In the genomic region with DNA sequence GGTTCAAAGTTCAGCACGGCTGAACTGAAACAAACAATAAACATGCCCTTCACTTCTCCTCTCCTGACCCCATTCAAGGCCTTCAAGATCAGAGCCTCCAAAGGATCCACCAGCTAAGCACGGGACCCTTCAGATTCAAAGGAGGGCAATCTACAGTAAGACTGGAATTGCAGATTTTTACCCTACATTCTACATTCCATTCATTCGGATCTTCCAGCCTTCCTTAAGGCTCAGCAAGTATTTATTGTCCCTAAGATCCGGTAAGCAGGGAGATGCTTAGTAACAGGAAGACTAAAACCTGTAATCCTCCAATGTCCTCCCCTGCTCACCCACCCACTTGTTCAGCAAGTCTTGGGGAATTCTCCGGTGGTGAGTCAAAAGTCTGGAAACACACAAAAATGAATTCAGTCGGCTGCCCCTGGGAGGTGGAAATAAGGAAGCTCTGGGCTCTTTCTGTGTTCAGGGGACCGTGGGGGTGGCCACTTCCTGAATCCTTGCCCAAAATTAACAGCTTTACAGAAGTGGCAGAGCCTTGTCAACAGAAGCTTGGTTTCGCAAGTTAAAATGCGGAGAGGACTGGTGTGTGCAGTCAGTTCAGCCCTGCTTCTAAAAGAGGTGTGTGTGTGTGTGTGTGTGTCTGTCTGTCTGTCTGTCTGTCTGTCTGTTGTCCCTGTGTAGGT, we compare ENCODE assay signal across 8 mouse cellular contexts.
DNase-seq lines count a peak whose midpoint lies in the region; ATAC-seq and TF ChIP-seq lines count a peak whose summit lies in the region.

No protein-coding gene starts in this region.

- no peak overlapping the region for H3K9ac ChIP-seq in lung, embryonic 14.5 days

- WGBS in lung, embryonic 14.5 days, result 57% methylated on average over 9 of the region's 9 CpGs

- peak overlapping the region; percentile 24; the same call in 1 of the 2 replicates for H3K27ac ChIP-seq in lung, embryonic 14.5 days (ENCODE audit: low read depth)

- ATAC-seq in lung, embryonic 14.5 days (ENCODE audit: insufficient read depth), result no peak
- ATAC-seq in erythroblast, adult 5-6 weeks (replicated peaks; ENCODE audit: low FRiP score, poor library complexity, severe bottlenecking), result no peak

- peaks cover 20% of the 10 kb centered on the region; the same call in 1 of the 2 replicates for H3K4me1 ChIP-seq in lung, embryonic 14.5 days (ENCODE audit: insufficient read depth)

- TF ChIP-seq CTCF in lung, embryonic 14.5 days (IDR thresholded peaks at IDR 0.05; ENCODE audit: low read depth), result no peak

- intact Hi-C loops in heart, postnatal 36 days (cut with DNase I), result no loop called here

- no peaks in the 10 kb centered on the region for H3K9me3 ChIP-seq in lung, embryonic 14.5 days (ENCODE audit: low read depth, low read length)

- no peak overlapping the region for H3K4me3 ChIP-seq in lung, embryonic 14.5 days (ENCODE audit: low read depth, low read length)

- H3K36me3 ChIP-seq in lung, embryonic 14.5 days (ENCODE audit: insufficient read depth), result peaks cover 21% of the 10 kb centered on the region; the same call in 1 of the 2 replicates
- H3K36me3 ChIP-seq in splenic B cell, adult 2 months (ENCODE audit: control insufficient read depth, insufficient read depth, low read length, poor library complexity, severe bottlenecking), result no peaks in the 10 kb centered on the region

- DNase-seq in heart, adult 11 months, result peak; percentile 97
- no peak for DNase-seq in heart, postnatal 36 days
- peak; percentile 46 for DNase-seq in adipocyte (ENCODE audit: low spot score)
- peak; percentile 28 to 53 for DNase-seq in kidney, postnatal 4 days
- DNase-seq in lung, embryonic 14.5 days, result peak; percentile 48
- DNase-seq in splenic B cell, adult 2 months (ENCODE audit: low read depth, low spot score), result peak; percentile 74
- DNase-seq in embryo, embryonic 10 days (ENCODE audit: low spot score), result no peak

- H3K4me2 ChIP-seq in lung, embryonic 14.5 days, result no peak overlapping the region

- H3K27me3 ChIP-seq in lung, embryonic 14.5 days (ENCODE audit: insufficient read depth, low read length), result no peaks in the 10 kb centered on the region
- H3K27me3 ChIP-seq in splenic B cell, adult 2 months (ENCODE audit: control insufficient read depth, insufficient read depth, low read length, poor library complexity, severe bottlenecking), result no peaks in the 10 kb centered on the region

Comparison
In these comparisons a context has a peak if more than half of its experiments do, and no peak if none do; other contexts are left out.
1. DNase-seq: peak in heart, adult 11 months (single experiment), adipocyte (single experiment), kidney, postnatal 4 days (2 of 2), lung, embryonic 14.5 days (single experiment) and splenic B cell, adult 2 months (single experiment); none in heart, postnatal 36 days (0 of 2) and embryo, embryonic 10 days (single experiment).